Mouse (Mus musculus): ENCODE results near the gene Dync1h1. TPM values are rescaled to one million over a fixed set of nuclear protein-coding genes. Genes with fewer than 3 reads are reported as not detected.

Dync1h1 gene
- polyA plus RNA-seq, 1 experiment from 2014 or later, result 89.0 TPM

Small RNA genes within 50 kb of the gene (microRNA-seq; reads per million reads assigned to microRNA genes)
- gene Gm27299, result not detected

Other genes starting within 250 kb of the Dync1h1 start
- gene Ppp2r5c, start 154.3 kb upstream of the Dync1h1 start, polyA plus RNA-seq (2014; fragmentation: Nextera tagmentation; extraction: Ambion mirVana), result 138 and 144 TPM in 2 replicates
- not detected in 2 replicates for gene 1700001K19Rik, start 81.2 kb downstream of the Dync1h1 start, polyA plus RNA-seq (2014; fragmentation: Nextera tagmentation; extraction: Ambion mirVana)
- 1,205 and 1,208 TPM in 2 replicates for gene Hsp90aa1, start 101.3 kb downstream of the Dync1h1 start, polyA plus RNA-seq (2014; fragmentation: Nextera tagmentation; extraction: Ambion mirVana)
- gene Wdr20, start 136.5 kb downstream of the Dync1h1 start, polyA plus RNA-seq (2014; fragmentation: Nextera tagmentation; extraction: Ambion mirVana), result 24.6 and 29.7 TPM in 2 replicates
- 16.3 and 18.9 TPM in 2 replicates for gene Mok, start 239.5 kb downstream of the Dync1h1 start, polyA plus RNA-seq (2014; fragmentation: Nextera tagmentation; extraction: Ambion mirVana)
- gene Zfp839, start 248.8 kb downstream of the Dync1h1 start, polyA plus RNA-seq (2014; fragmentation: Nextera tagmentation; extraction: Ambion mirVana), result 0.81 and 0.88 TPM in 2 replicates